Mouse (Mus musculus) midbrain, embryonic 16.5 days (tissue): ENCODE data around the gene Stk33. TPM values are rescaled to one million over a fixed set of nuclear protein-coding genes. Genes with fewer than 3 reads are reported as not detected.
A peak's percentile ranks its signal among the peaks of the same experiment; 100 is the strongest.

Experiments used
- ATAC-seq: fragments of 200-750 bp; cut with Nextera tagmentation; 2 replicates; pipeline ENCODE4 v1.8.0; 2017; ENCODE audit warnings: moderate TSS enrichment
- H3K27ac ChIP-seq: fragments of 300-500 bp; sonication (generic); 2 replicates; pipeline ENCODE4 v1.5.1; 2014; ENCODE audit warnings: mild to moderate bottlenecking, low read length, mixed read lengths
- H3K27me3 ChIP-seq: fragments of 300-500 bp; sonication (generic); 2 replicates; pipeline ENCODE4 v1.6.1; 2014; ENCODE audit warnings: low read depth, low read length, mixed read lengths; ENCODE audit not compliant: control insufficient read depth, insufficient read depth
- H3K36me3 ChIP-seq: fragments of 300-500 bp; sonication (generic); 2 replicates; pipeline ENCODE4 v1.6.1; 2014; ENCODE audit warnings: mild to moderate bottlenecking, low read length, moderate library complexity, mixed read lengths; ENCODE audit not compliant: control insufficient read depth, insufficient read depth
- H3K4me1 ChIP-seq: fragments of 300-500 bp; sonication (generic); 2 replicates; pipeline ENCODE4 v1.6.1; 2014; ENCODE audit warnings: mild to moderate bottlenecking, low read length, mixed read lengths; ENCODE audit not compliant: control insufficient read depth, insufficient read depth
- H3K4me2 ChIP-seq: fragments of 300-500 bp; sonication (generic); 2 replicates; pipeline ENCODE4 v1.6.1; 2014; ENCODE audit warnings: mild to moderate bottlenecking, low read length, mixed read lengths
- H3K4me3 ChIP-seq: fragments of 300-500 bp; sonication (generic); 2 replicates; pipeline ENCODE4 v1.5.1; 2014; ENCODE audit warnings: low read depth, mild to moderate bottlenecking, low read length, moderate library complexity, mixed read lengths
- H3K9ac ChIP-seq: fragments of 300-500 bp; sonication (generic); 2 replicates; pipeline ENCODE4 v1.6.1; 2014; ENCODE audit warnings: low read depth, low read length, mixed read lengths
- H3K9me3 ChIP-seq: fragments of 300-500 bp; sonication (generic); replicated peaks from 2 replicates; pipeline ENCODE4 v1.6.1; 2014; ENCODE audit warnings: mild to moderate bottlenecking, low read length, mixed read lengths; ENCODE audit not compliant: control insufficient read depth, poor library complexity, severe bottlenecking
- WGBS: fragments of 180-500 bp; shearing (Covaris S2); extraction: QIAGEN DNeasy Blood & Tissue Kit; methylation state at CpG from one replicate; pipeline ENCODE4 v1.1.7; 2014; 5-methylcytosine and 5-hydroxymethylcytosine counted together
- polyA plus RNA-seq: library from polyadenylated mRNA; unstranded; fragments of >200 nt; fragmentation: Nextera tagmentation; extraction: Ambion mirVana; gene quantifications from 2 replicates; pipeline ENCODE4 v1.2.1, GENCODE M21; 2015

The Stk33 gene
- polyA plus RNA-seq, result 8.0 and 10.1 TPM in 2 replicates

DNA sequence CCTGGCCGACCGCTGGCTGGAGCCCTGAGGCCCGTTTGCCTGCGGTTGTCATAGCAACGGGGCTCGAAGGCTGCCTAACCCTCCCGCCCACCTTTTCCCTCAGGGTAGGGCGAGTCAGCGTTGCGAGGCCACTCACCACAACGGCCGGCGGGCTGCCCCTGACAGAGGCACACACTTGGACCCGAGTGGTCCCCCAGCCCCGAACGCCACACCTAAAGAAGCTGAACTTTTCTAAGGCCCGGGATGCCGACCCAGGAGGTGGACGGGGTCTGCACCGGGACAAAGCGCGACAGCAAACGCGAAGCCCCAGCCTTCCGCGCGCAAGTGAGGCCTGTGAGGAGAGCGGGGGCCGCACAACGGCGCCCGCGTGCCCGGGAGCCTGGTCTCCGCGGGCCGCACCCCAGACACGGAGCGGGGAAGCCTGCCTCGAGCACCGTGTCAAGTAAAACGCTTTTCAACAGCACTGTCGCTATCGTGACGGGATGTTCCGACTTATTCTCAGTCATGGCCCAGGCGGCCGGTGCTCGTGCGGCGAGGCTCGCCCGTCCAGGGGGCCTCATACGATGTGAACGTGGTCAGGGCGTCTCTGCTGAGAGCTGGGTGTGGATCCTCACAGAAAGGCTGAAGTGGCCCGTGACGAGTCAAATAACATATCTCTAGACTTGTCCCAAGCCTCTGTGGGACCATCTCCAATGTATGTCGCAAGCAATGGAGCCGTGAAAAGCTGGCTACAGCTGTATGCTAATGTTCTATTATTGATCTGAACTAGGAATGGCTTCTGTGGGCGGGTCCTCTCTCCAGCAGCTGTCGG lies at the start of gene Stk33:
TSS of gene Stk33 (minus strand) at position 301 of the 811 bp plus-strand sequence.
- no peaks in the 10 kb centered on the region for H3K9me3 ChIP-seq
- peak within 1 kb of the TSS; percentile 78 for H3K4me2 ChIP-seq
- peak within 1 kb of the TSS; percentile 62 for H3K4me3 ChIP-seq
- peaks cover 25% of the 10 kb centered on the region for H3K4me1 ChIP-seq
- WGBS, result under 1% methylated on average over 62 of the region's 62 CpGs
- ATAC-seq, result peak; percentile 84
- no peaks in the 10 kb centered on the region for H3K36me3 ChIP-seq
- H3K27me3 ChIP-seq, result no peaks in the 10 kb centered on the region
- H3K9ac ChIP-seq, result peak within 1 kb of the TSS; percentile 71
- H3K27ac ChIP-seq, result peak within 1 kb of the TSS; percentile 76

DNA sequence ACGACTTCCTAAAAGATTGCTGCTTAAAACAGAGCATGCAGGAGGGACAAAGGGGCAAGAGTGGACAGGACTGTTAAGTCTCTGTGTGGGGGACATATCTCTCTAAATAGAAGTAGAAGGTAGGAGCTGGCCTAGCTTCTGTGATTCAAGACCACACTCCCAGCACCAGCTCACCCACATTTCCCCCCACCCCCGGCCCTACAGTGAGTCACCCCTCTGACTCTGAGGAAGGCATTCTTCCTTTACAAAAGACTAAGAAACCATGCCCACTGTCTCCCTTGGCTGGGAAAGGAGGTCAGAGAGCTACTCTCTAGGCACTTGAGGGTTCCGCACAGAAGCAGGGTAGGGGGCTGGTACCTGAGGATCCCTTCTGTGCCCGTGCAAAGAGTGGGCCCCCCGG lies 45.3 kb upstream of the Stk33 start:
- no peaks in the 10 kb centered on the region for H3K36me3 ChIP-seq
- 63% methylated on average over 5 of the region's 5 CpGs for WGBS
- ATAC-seq, result no peak

DNA sequence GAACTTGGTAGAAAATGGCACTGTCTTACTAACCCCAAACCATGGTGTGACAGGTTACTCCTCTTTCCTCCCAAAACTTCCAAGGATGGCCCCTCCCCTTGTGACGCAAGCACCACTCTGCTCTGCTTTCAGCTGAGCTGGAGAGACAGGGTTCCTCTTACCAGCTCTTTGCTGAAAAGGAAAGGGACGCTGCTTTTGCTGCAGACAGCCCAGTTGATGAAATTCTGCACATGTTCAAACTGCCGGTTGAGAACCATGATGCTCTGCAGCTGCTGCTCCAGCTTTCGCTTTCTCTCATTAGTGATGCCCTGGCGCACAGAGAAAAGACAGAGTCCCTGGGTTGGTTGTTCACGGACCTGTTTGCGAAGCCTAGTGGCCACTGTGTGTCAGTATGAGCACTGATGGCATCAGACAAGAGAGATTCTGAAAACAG lies 41.9 kb upstream of the Stk33 start:
- ATAC-seq, result no peak
- Histone ChIP-seq H3K27me3 (no peaks in the 10 kb centered on the region), H3K9me3 (no peaks in the 10 kb centered on the region), H3K9ac (no peak overlapping the region), H3K4me3 (no peak overlapping the region), H3K4me1 (no peaks in the 10 kb centered on the region), H3K27ac (no peak overlapping the region), H3K4me2 (peak overlapping the region; percentile 18; the same call in 1 of the 2 replicates), H3K36me3 (no peaks in the 10 kb centered on the region)
- 20% methylated on average over 7 of the region's 7 CpGs for WGBS

More for the DNA sequence above, 45.3 kb upstream of the Stk33 start:
- H3K27ac ChIP-seq, result no peak overlapping the region
- no peak overlapping the region for H3K4me2 ChIP-seq
- no peaks in the 10 kb centered on the region for H3K27me3 ChIP-seq
- no peak overlapping the region for H3K9ac ChIP-seq
- no peak overlapping the region for H3K4me3 ChIP-seq
- no peaks in the 10 kb centered on the region for H3K9me3 ChIP-seq
- H3K4me1 ChIP-seq, result no peaks in the 10 kb centered on the region

DNA sequence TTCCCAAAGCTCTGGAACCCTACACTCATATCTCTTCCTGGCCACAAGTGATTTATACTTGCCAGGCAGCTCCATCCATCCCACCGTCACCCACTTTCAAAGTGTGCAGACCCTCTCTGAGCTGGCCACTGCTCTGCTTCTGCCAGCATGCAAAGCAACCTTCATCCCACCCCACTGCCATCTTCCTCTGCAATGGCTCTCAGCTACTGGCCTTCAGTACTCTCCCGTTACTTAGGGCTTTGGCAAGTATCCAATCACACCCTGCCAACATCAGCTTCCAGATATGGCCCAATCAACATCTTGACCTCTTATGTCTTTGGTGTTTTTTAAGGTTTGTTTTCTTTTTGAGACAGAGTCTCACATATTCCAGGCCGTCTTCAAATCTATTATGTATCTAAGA lies 39.0 kb upstream of the Stk33 start:
- Histone ChIP-seq H3K9ac (no peak overlapping the region), H3K27ac (no peak overlapping the region), H3K4me1 (no peaks in the 10 kb centered on the region), H3K36me3 (no peaks in the 10 kb centered on the region; the same call in 1 of the 2 replicates), H3K4me2 (no peak overlapping the region), H3K27me3 (no peaks in the 10 kb centered on the region), H3K4me3 (no peak overlapping the region), H3K9me3 (no peaks in the 10 kb centered on the region)
- 95% methylated on average over 3 of the region's 3 CpGs for WGBS
- no peak for ATAC-seq

DNA sequence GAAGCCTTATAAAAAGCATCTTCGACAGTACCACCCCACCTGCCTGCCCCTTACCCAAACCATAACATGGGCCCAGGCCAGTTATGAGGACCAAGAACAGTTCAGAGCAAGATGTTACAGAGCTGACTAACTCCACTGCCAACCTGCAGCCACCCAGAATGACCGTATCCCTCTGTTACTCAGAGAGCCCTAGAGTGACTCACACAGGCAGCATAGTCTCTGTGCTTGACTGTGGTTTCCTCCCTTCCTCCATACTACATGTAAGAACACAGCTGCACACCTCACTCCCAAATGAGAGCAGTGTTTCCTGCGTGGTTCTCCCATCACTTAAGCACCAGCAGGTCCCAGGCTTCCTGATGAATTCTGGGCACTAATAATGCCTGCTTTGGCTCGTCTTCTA lies 31.8 kb upstream of the Stk33 start:
- WGBS, result 74% methylated on average over 4 of the region's 4 CpGs
- Histone ChIP-seq H3K4me1 (peaks cover 4% of the 10 kb centered on the region), H3K27ac (no peak overlapping the region), H3K9me3 (no peaks in the 10 kb centered on the region), H3K9ac (no peak overlapping the region), H3K27me3 (no peaks in the 10 kb centered on the region), H3K4me3 (no peak overlapping the region), H3K36me3 (no peaks in the 10 kb centered on the region; the same call in 1 of the 2 replicates), H3K4me2 (no peak overlapping the region)
- no peak for ATAC-seq

DNA sequence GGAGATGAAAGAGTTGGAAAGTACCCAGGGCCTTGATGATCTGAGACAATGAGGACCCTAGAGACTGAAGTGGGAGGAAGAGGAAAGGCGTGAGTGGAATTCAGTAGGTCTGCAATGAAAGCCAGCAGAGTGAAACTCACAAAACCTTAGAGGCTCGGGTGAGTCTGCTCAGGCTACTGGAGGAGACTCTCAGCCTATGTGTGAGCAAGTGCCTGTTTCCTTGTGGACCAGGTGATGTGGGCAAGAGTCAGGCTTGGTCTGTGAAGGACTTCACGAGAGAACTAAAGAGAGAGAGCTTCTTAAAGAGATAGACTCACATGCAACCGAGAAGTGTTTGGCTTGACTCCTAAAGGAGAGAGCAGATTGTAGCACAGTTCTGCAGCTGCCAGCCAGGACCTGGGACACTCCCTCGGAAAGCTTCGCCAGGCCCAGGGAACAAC lies 29.4 kb upstream of the Stk33 start:
- H3K27ac ChIP-seq, result peak overlapping the region; percentile 34; the same call in 1 of the 2 replicates
- H3K4me2 ChIP-seq, result no peak overlapping the region
- peaks cover 4% of the 10 kb centered on the region for H3K4me1 ChIP-seq
- 49% methylated on average over 6 of the region's 6 CpGs for WGBS
- H3K36me3 ChIP-seq, result no peaks in the 10 kb centered on the region
- no peaks in the 10 kb centered on the region for H3K27me3 ChIP-seq
- no peaks in the 10 kb centered on the region for H3K9me3 ChIP-seq
- H3K9ac ChIP-seq, result no peak overlapping the region
- no peak overlapping the region for H3K4me3 ChIP-seq
- ATAC-seq, result peak; percentile 32; the same call in 1 of the 2 replicates

DNA sequence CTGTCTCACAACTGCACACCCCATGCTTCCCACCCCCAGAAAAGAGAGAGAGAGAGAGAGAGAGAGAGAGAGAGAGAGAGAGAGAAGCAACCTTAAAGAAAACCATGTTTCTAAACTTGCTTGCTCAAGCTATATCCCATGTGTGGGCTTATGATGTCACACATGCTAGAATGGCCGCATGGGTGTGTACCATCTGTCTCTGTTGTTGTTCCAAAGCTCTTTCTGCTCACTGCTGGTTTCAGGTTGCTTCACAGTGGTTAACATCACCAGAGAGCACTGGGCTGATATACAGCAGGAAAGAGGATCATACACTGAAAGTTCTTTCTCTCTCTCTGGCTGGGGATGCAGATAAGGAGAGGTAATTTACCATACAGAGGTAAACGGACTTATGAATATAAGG lies 28.7 kb upstream of the Stk33 start:
- 47% methylated on average over 2 of the region's 2 CpGs for WGBS

DNA sequence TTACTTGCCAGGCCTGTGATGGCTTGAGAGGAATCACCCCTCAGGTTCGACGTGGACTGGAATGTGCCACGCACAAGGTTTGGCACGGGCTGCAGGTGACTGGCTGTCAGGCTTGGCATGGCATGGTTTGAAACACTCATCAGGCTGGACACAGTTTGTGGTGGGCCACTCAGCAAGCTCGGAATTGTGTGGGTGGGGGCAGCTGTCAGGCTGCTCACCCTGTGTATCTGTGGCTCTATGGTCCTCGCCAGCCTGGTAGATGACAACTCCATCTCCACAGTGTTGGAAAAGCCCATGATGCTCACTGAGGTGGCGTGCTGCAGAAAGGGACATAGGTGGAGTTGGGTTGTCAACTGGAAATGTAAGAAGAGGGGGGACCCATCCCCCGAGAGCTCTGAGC lies 21.8 kb upstream of the Stk33 start:
- 89% methylated on average over 8 of the region's 8 CpGs for WGBS
- Histone ChIP-seq H3K4me2 (no peak overlapping the region), H3K27ac (no peak overlapping the region), H3K36me3 (no peaks in the 10 kb centered on the region), H3K27me3 (no peaks in the 10 kb centered on the region), H3K9ac (no peak overlapping the region), H3K4me3 (no peak overlapping the region), H3K9me3 (no peaks in the 10 kb centered on the region), H3K4me1 (no peaks in the 10 kb centered on the region)
- no peak for ATAC-seq

More for the DNA sequence above, 28.7 kb upstream of the Stk33 start:
- Histone ChIP-seq H3K9ac (no peak overlapping the region), H3K4me2 (no peak overlapping the region), H3K36me3 (no peaks in the 10 kb centered on the region), H3K4me3 (no peak overlapping the region), H3K27ac (no peak overlapping the region), H3K9me3 (no peaks in the 10 kb centered on the region), H3K4me1 (peaks cover 4% of the 10 kb centered on the region), H3K27me3 (no peaks in the 10 kb centered on the region)
- ATAC-seq, result no peak

DNA sequence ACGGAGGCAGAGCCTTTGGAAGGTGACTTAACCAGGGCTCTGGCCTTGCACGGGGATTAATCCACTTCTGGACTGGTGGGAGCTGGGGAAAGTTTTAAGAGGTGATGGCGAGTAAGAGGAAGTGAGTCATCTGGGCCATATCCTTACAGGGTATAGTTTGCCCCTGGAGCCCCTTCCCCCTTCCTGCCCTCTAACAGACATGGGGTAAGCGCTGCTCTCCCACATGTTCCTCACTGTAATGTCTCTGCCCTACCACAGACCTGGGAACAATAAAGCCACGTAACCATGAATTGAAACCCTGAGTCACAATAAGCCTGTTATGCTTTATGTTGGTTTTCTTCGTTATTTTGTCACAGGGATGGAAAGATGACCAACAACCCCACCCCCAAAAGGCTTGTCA lies 17.7 kb upstream of the Stk33 start:
- Histone ChIP-seq H3K4me3 (no peak overlapping the region), H3K9ac (no peak overlapping the region), H3K4me1 (no peaks in the 10 kb centered on the region), H3K36me3 (no peaks in the 10 kb centered on the region), H3K27me3 (no peaks in the 10 kb centered on the region), H3K4me2 (no peak overlapping the region), H3K9me3 (no peaks in the 10 kb centered on the region), H3K27ac (no peak overlapping the region)
- WGBS, result 79% methylated on average over 6 of the region's 6 CpGs
- ATAC-seq, result no peak
